Mouse (Mus musculus): Measurements from ENCODE around the gene Dock7. TPM values are rescaled to one million over a fixed set of nuclear protein-coding genes. Genes with fewer than 3 reads are reported as not detected.

Dock7 gene
- polyA plus RNA-seq, 1 experiment from 2014 or later: 24.5 TPM

DNA sequence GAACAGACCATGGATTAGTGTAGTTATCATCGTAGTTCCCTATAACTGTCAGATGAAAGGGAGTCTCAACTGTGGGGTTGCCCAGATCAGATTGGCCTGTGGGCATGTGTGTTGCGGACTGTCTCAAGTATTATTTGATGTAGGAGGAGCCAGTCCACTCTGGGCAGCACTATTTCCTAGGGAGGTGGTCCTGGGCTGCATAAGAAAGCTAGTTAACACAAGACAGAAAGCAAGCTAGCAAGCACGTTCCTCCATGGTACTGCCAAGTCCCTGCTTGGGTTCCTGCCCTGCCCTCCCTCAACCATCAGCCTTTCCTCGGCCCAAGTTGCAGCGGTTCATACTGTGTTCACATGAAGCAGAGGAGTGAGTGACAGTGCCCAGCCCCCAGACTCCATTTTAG is 210.5 kb downstream of the Dock7 start:
- Histone ChIP-seq H3K9ac (no peak overlapping the region), H3K4me2 (no peak overlapping the region), H3K4me1 (no peaks in the 10 kb centered on the region), H3K4me3 (no peak overlapping the region), H3K27ac (replicated peaks) (no peak overlapping the region), H3K36me3 (no peaks in the 10 kb centered on the region), H3K27me3 (replicated peaks) (no peaks in the 10 kb centered on the region), H3K9me3 (no peaks in the 10 kb centered on the region)
- WGBS: 80% methylated on average over 5 of the region's 5 CpGs
- ATAC-seq (ENCODE audit: extremely low read depth, insufficient number of reproducible peaks, low FRiP score, low TSS enrichment): no peak

DNA sequence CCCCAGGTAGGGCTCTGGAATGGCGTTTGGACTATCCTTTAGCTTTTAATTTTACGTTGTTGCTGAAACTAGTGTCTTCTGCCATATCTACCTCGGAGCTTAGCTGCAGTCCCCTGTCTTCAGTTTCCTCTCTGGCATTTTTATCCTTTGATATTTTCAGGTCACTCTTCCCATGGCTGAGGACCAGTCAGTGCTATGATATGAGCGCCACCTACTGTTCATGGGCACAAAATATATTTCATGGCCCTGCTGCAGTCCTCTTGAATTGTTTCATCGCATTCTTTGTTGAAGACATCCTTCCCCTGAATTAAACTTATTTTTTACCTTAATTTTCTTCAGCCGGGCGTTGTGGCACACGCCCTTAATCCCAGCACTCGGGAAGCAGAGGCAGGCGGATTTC is 233.6 kb downstream of the Dock7 start:
- Histone ChIP-seq H3K4me1 (no peaks in the 10 kb centered on the region), H3K27ac (replicated peaks) (no peak overlapping the region), H3K27me3 (replicated peaks) (no peaks in the 10 kb centered on the region), H3K4me3 (no peak overlapping the region), H3K36me3 (no peaks in the 10 kb centered on the region), H3K9me3 (no peaks in the 10 kb centered on the region), H3K4me2 (no peak overlapping the region), H3K9ac (no peak overlapping the region)
- no peak for ATAC-seq (ENCODE audit: extremely low read depth, insufficient number of reproducible peaks, low FRiP score, low TSS enrichment)
- 15% methylated on average over 10 of the region's 10 CpGs for WGBS

Other genes starting within 250 kb of the Dock7 start
- 44.3 and 47.7 TPM in 2 replicates for gene Usp1, start 197.1 kb downstream of the Dock7 start, polyA plus RNA-seq (2015; fragmentation: Nextera tagmentation; extraction: Ambion mirVana)
- gene Angptl3, start 90.0 kb downstream of the Dock7 start, polyA plus RNA-seq (2015; fragmentation: Nextera tagmentation; extraction: Ambion mirVana): 0.66 and 1.6 TPM in 2 replicates
- gene Atg4c, start 73.0 kb upstream of the Dock7 start, polyA plus RNA-seq (2015; fragmentation: Nextera tagmentation; extraction: Ambion mirVana): 8.4 and 8.5 TPM in 2 replicates
- 0.13 TPM in 1 of 2 replicates, not detected in the other for gene Gm12689, start 175.0 kb upstream of the Dock7 start, polyA plus RNA-seq (2015; fragmentation: Nextera tagmentation; extraction: Ambion mirVana)